In genomic region chr6:83582938-83583270, GRCm38 (mm10) we compare ENCODE assay signal across 9 mouse cellular contexts. TPM values are rescaled to one million over a fixed set of nuclear protein-coding genes. Genes with fewer than 3 reads are reported as not detected.
DNase-seq lines count a peak whose midpoint lies in the region; ATAC-seq and TF ChIP-seq lines count a peak whose summit lies in the region.
"Had no signal": no experiment of that assay in that cellular context is flagged by ENCODE, and none has a peak within 500 bp of the region (broad histone marks: within the 10 kb centered on the region; RNA-seq: fewer than 3 reads in every experiment).

No protein-coding gene starts in this region.

- no peak overlapping the region for H3K4me3 ChIP-seq in embryonic fibroblast, embryonic 13.5 days (ENCODE audit: insufficient read depth, low read length)
- H3K4me3 ChIP-seq in hindbrain, embryonic 12.5 days = no peak overlapping the region
- no peak overlapping the region for H3K4me3 ChIP-seq in limb, embryonic 11.5 days (ENCODE audit: low read depth, low read length)
- H3K4me3 ChIP-seq in neural tube, embryonic 12.5 days = no peak overlapping the region
- H3K4me3 ChIP-seq: heart, embryonic 13.5 days had no signal

- no peaks in the 10 kb centered on the region for H3K36me3 ChIP-seq in hindbrain, embryonic 12.5 days
- no peaks in the 10 kb centered on the region for H3K36me3 ChIP-seq in limb, embryonic 11.5 days (ENCODE audit: control insufficient read depth, insufficient read depth, low read length)
- H3K36me3 ChIP-seq in neural tube, embryonic 12.5 days = no peaks in the 10 kb centered on the region
- H3K36me3 ChIP-seq: heart, embryonic 13.5 days had no signal

- ATAC-seq in activated CD4-positive, CD25-positive, alpha-beta regulatory T cell, adult 4 months = peak; percentile 73
- ATAC-seq in hindbrain, embryonic 12.5 days (ENCODE audit: low FRiP score) = peak; percentile 63
- no peak for ATAC-seq in limb, embryonic 11.5 days (ENCODE audit: insufficient number of reproducible peaks, low FRiP score, low TSS enrichment, low read depth)
- ATAC-seq in neural tube, embryonic 12.5 days (ENCODE audit: low FRiP score, low read depth) = 0 out of 2 replicates have a peak, but pooled peaks have one; percentile 44

- TF ChIP-seq POLR2A in embryonic fibroblast, embryonic 13.5 days (IDR thresholded peaks at IDR 0.05; ENCODE audit: low read depth, low read length) = no peak

- peak; percentile 10 for DNase-seq in ovary, postnatal 14 days (ENCODE audit: low spot score)
- no peak for DNase-seq in ovary, adult 18-20 months (ENCODE audit: low spot score)
- peak; percentile 55 for DNase-seq in limb, embryonic 11.5 days (ENCODE audit: low spot score)
- no peak for DNase-seq in urinary bladder, adult 2 months (ENCODE audit: low spot score)

- H3K4me2 ChIP-seq in hindbrain, embryonic 12.5 days (replicated peaks) = peak overlapping the region; percentile 18
- no peak overlapping the region for H3K4me2 ChIP-seq in limb, embryonic 11.5 days (ENCODE audit: low read depth, severe bottlenecking)
- peak overlapping the region; percentile 27 for H3K4me2 ChIP-seq in neural tube, embryonic 12.5 days (replicated peaks)
- H3K4me2 ChIP-seq: heart, embryonic 13.5 days had no signal

- no peak overlapping the region for H3K27ac ChIP-seq in embryonic fibroblast, embryonic 13.5 days (ENCODE audit: insufficient read depth, low read length)
- H3K27ac ChIP-seq in hindbrain, embryonic 12.5 days = no peak overlapping the region
- H3K27ac ChIP-seq in limb, embryonic 11.5 days (replicated peaks; ENCODE audit: low read depth, low read length) = no peak overlapping the region
- no peak overlapping the region for H3K27ac ChIP-seq in neural tube, embryonic 12.5 days
- H3K27ac ChIP-seq: heart, embryonic 13.5 days had no signal

- H3K27me3 ChIP-seq in hindbrain, embryonic 12.5 days = peaks cover 16% of the 10 kb centered on the region
- H3K27me3 ChIP-seq in limb, embryonic 11.5 days (ENCODE audit: control insufficient read depth, insufficient read depth, low read length) = no peaks in the 10 kb centered on the region
- H3K27me3 ChIP-seq in neural tube, embryonic 12.5 days (replicated peaks) = 0 out of 2 replicates have a peak, but pooled peaks cover 9% of the 10 kb centered on the region

- peak; percentile 43; the same call in 1 of the 2 replicates for TF ChIP-seq CTCF in embryonic fibroblast, embryonic 13.5 days (IDR thresholded peaks at IDR 0.05; ENCODE audit: borderline replicate concordance, insufficient read depth, low read length)

- H3K9ac ChIP-seq in hindbrain, embryonic 12.5 days = no peak overlapping the region
- no peak overlapping the region for H3K9ac ChIP-seq in limb, embryonic 11.5 days (ENCODE audit: low read length)
- no peak overlapping the region for H3K9ac ChIP-seq in neural tube, embryonic 12.5 days

- H3K9me3 ChIP-seq in hindbrain, embryonic 12.5 days (replicated peaks) = no peaks in the 10 kb centered on the region
- H3K9me3 ChIP-seq in limb, embryonic 11.5 days (ENCODE audit: control insufficient read depth, low read length) = no peaks in the 10 kb centered on the region
- no peaks in the 10 kb centered on the region for H3K9me3 ChIP-seq in neural tube, embryonic 12.5 days
- H3K9me3 ChIP-seq: heart, embryonic 13.5 days had no signal

- H3K4me1 ChIP-seq in embryonic fibroblast, embryonic 13.5 days (ENCODE audit: control insufficient read depth, insufficient read depth, low read length) = peaks cover 5% of the 10 kb centered on the region; the same call in 1 of the 2 replicates
- H3K4me1 ChIP-seq in hindbrain, embryonic 12.5 days = no peaks in the 10 kb centered on the region
- H3K4me1 ChIP-seq in limb, embryonic 11.5 days (ENCODE audit: control insufficient read depth, insufficient read depth, low read length) = no peaks in the 10 kb centered on the region
- no peaks in the 10 kb centered on the region for H3K4me1 ChIP-seq in neural tube, embryonic 12.5 days
- H3K4me1 ChIP-seq: heart, embryonic 13.5 days had no signal

- whole genome bisulfite sequencing in hindbrain, embryonic 12.5 days = 4% methylated on average over 6 of the region's 6 CpGs
- under 1% methylated on average over 6 of the region's 6 CpGs for WGBS in limb, embryonic 11.5 days
- 1% methylated on average over 6 of the region's 6 CpGs for whole genome bisulfite sequencing in neural tube, embryonic 12.5 days

RNA-seq across cellular contexts. Expression of gene Stambp, which starts 10.4 kb away (rescaled TPM):
- 10 to 100 TPM; 30.5 to 38.9 TPM for polyA plus RNA-seq in activated CD4-positive, CD25-positive, alpha-beta regulatory T cell, adult 4 months (2017; shearing (Covaris generic))
- 24.6 and 32.3 TPM in 2 replicates for polyA plus RNA-seq in embryonic fibroblast, embryonic 13.5 days (2011; ENCODE audit: insufficient read length, low read depth, missing spikeins)
- 30.6 and 37.1 TPM in 2 replicates for polyA plus RNA-seq in hindbrain, embryonic 12.5 days (2016; fragmentation: Nextera tagmentation; extraction: Ambion mirVana)
- 18.4 and 19.1 TPM in 2 replicates for polyA plus RNA-seq in limb, embryonic 11.5 days (2014; fragmentation: Nextera tagmentation; extraction: Ambion mirVana)
- polyA plus RNA-seq in neural tube, embryonic 12.5 days (2016; fragmentation: Nextera tagmentation; extraction: Ambion mirVana) = 34.4 and 34.6 TPM in 2 replicates
- 27.6 and 28.4 TPM in 2 replicates for polyA plus RNA-seq in urinary bladder, adult 2 months (2012; rRNA removed)

RNA-seq across cellular contexts. Expression of gene Actg2, which starts 46.8 kb away (rescaled TPM):
- polyA plus RNA-seq in activated CD4-positive, CD25-positive, alpha-beta regulatory T cell, adult 4 months (2017; shearing (Covaris generic)) = 10 to 100 TPM; 36.5 to 47.4 TPM
- 517 and 617 TPM in 2 replicates for polyA plus RNA-seq in embryonic fibroblast, embryonic 13.5 days (2011; ENCODE audit: insufficient read length, low read depth, missing spikeins)
- polyA plus RNA-seq in hindbrain, embryonic 12.5 days (2016; fragmentation: Nextera tagmentation; extraction: Ambion mirVana) = 2.5 and 3.9 TPM in 2 replicates
- polyA plus RNA-seq in limb, embryonic 11.5 days (2014; fragmentation: Nextera tagmentation; extraction: Ambion mirVana) = 0.76 and 0.87 TPM in 2 replicates
- polyA plus RNA-seq in neural tube, embryonic 12.5 days (2016; fragmentation: Nextera tagmentation; extraction: Ambion mirVana) = 1.3 and 2.0 TPM in 2 replicates
- 8,061 and 9,269 TPM in 2 replicates for polyA plus RNA-seq in urinary bladder, adult 2 months (2012; rRNA removed)

Comparison
In these comparisons a context has a peak if more than half of its experiments do, and no peak if none do; other contexts are left out.
1. DNase-seq: peak in ovary, postnatal 14 days (single experiment) and limb, embryonic 11.5 days (single experiment); none in ovary, adult 18-20 months (single experiment) and urinary bladder, adult 2 months (single experiment).
2. RNA of gene Actg2, which starts 46.8 kb away (polyA plus RNA-seq): 8,061 to 9,269 TPM in urinary bladder, adult 2 months; 517 to 617 TPM in embryonic fibroblast, embryonic 13.5 days, 36.5 to 47.4 TPM in activated CD4-positive, CD25-positive, alpha-beta regulatory T cell, adult 4 months, 2.5 to 3.9 TPM in hindbrain, embryonic 12.5 days, 1.3 to 2.0 TPM in neural tube, embryonic 12.5 days and 0.76 to 0.87 TPM in limb, embryonic 11.5 days; every median in the first group is over 10 times any median in the second.